Mouse (Mus musculus): ENCODE data around the gene Polr3c. TPM values are rescaled to one million over a fixed set of nuclear protein-coding genes. Genes with fewer than 3 reads are reported as not detected.
"Not testable (repeated sequence)": the region's sequence is repeated elsewhere in the genome, so short reads cannot be mapped to it uniquely, and the experiment has no call there.

Gene Polr3c
- polyA plus RNA-seq (2016; fragmentation: Nextera tagmentation; extraction: Ambion mirVana): 52.0 and 52.7 TPM in 2 replicates

GRCm38 (mm10) chr3:96727343-96727827 is at the start of gene Polr3c, which contains the start of gene Rnf115:
Polr3c (minus strand) TSS chr3:96727628.
Rnf115 (plus strand) TSS chr3:96727664.
- Histone ChIP-seq H3K9me3 (no peaks in the 10 kb centered on the region), H3K27ac (peak within 1 kb of the TSS; percentile 94), H3K4me3 (peak within 1 kb of the TSS; percentile 72), H3K27me3 (ENCODE audit: poor library complexity, severe bottlenecking) (no peaks in the 10 kb centered on the region), H3K4me1 (peaks cover 36% of the 10 kb centered on the region), H3K36me3 (replicated peaks) (peaks cover 30% of the 10 kb centered on the region)
- under 1% methylated on average over 52 of the region's 52 CpGs for WGBS
- DNase-seq (ENCODE audit: extremely low spot score, low spot score): peak; percentile 94

- no peak overlapping the region for H3K27ac ChIP-seq
- H3K9me3 ChIP-seq: no peaks in the 10 kb centered on the region
- H3K4me1 ChIP-seq: no peaks in the 10 kb centered on the region
- DNase-seq (ENCODE audit: extremely low spot score, low spot score): no peak
- H3K36me3 ChIP-seq (replicated peaks): peaks cover 27% of the 10 kb centered on the region
- no peak overlapping the region for H3K4me3 ChIP-seq
- 94% methylated on average over 3 of the region's 3 CpGs for WGBS
- no peaks in the 10 kb centered on the region for H3K27me3 ChIP-seq (ENCODE audit: poor library complexity, severe bottlenecking)
These were observed 49.7 kb upstream of the Polr3c start for GRCm38 (mm10) chr3:96777120-96777519.

- 64% methylated on average over 1 of the region's 1 CpGs for WGBS
- no peak overlapping the region for H3K27ac ChIP-seq
- DNase-seq (ENCODE audit: extremely low spot score, low spot score): no peak
- peaks cover 24% of the 10 kb centered on the region for H3K36me3 ChIP-seq (replicated peaks)
- H3K4me3 ChIP-seq: no peak overlapping the region
- no peaks in the 10 kb centered on the region for H3K27me3 ChIP-seq (ENCODE audit: poor library complexity, severe bottlenecking)
- no peaks in the 10 kb centered on the region for H3K4me1 ChIP-seq
- H3K9me3 ChIP-seq: no peaks in the 10 kb centered on the region
These were observed 45.5 kb upstream of the Polr3c start for GRCm38 (mm10) chr3:96772949-96773348.

- peaks cover 6% of the 10 kb centered on the region for H3K36me3 ChIP-seq (replicated peaks)
- DNase-seq (ENCODE audit: extremely low spot score, low spot score): no peak
- H3K4me3 ChIP-seq: no peak overlapping the region
- 90% methylated on average over 5 of the region's 5 CpGs for WGBS
- no peaks in the 10 kb centered on the region for H3K4me1 ChIP-seq
- H3K27ac ChIP-seq: no peak overlapping the region
- no peaks in the 10 kb centered on the region for H3K27me3 ChIP-seq (ENCODE audit: poor library complexity, severe bottlenecking)
- H3K9me3 ChIP-seq: no peaks in the 10 kb centered on the region
These were observed 42.5 kb upstream of the Polr3c start for GRCm38 (mm10) chr3:96769971-96770370.

GRCm38 (mm10) chr3:96764528-96764927 is 37.1 kb upstream of the Polr3c start:
- Histone ChIP-seq H3K9me3 (no peaks in the 10 kb centered on the region), H3K27me3 (ENCODE audit: poor library complexity, severe bottlenecking) (no peaks in the 10 kb centered on the region), H3K4me3 (no peak overlapping the region), H3K36me3 (replicated peaks) (peaks cover 20% of the 10 kb centered on the region), H3K4me1 (no peaks in the 10 kb centered on the region), H3K27ac (no peak overlapping the region)
- DNase-seq (ENCODE audit: extremely low spot score, low spot score): no peak
- WGBS: 96% methylated on average over 1 of the region's 1 CpGs

- 96% methylated on average over 4 of the region's 4 CpGs for WGBS
- H3K27ac ChIP-seq: no peak overlapping the region
- DNase-seq (ENCODE audit: extremely low spot score, low spot score): no peak
- no peaks in the 10 kb centered on the region for H3K4me1 ChIP-seq
- no peaks in the 10 kb centered on the region for H3K27me3 ChIP-seq (ENCODE audit: poor library complexity, severe bottlenecking)
- no peaks in the 10 kb centered on the region for H3K9me3 ChIP-seq
- peaks cover 26% of the 10 kb centered on the region for H3K36me3 ChIP-seq (replicated peaks)
- no peak overlapping the region for H3K4me3 ChIP-seq
These were observed 32.3 kb upstream of the Polr3c start for GRCm38 (mm10) chr3:96759695-96760094.

- no peak for DNase-seq (ENCODE audit: extremely low spot score, low spot score)
- H3K4me1 ChIP-seq: no peaks in the 10 kb centered on the region
- no peak overlapping the region for H3K4me3 ChIP-seq
- WGBS: 66% methylated on average over 7 of the region's 7 CpGs
- no peak overlapping the region for H3K27ac ChIP-seq
- H3K9me3 ChIP-seq: no peaks in the 10 kb centered on the region
- peaks cover 26% of the 10 kb centered on the region for H3K36me3 ChIP-seq (replicated peaks)
- no peaks in the 10 kb centered on the region for H3K27me3 ChIP-seq (ENCODE audit: poor library complexity, severe bottlenecking)
These were observed 30.3 kb upstream of the Polr3c start for GRCm38 (mm10) chr3:96757691-96758090.

GRCm38 (mm10) chr3:96755935-96756334 is 28.5 kb upstream of the Polr3c start:
- WGBS: 100% methylated on average over 1 of the region's 1 CpGs
- H3K4me1 ChIP-seq: 0 out of 2 replicates have a peak, but pooled peaks cover 2% of the 10 kb centered on the region

GRCm38 (mm10) chr3:96746829-96747228 is 19.4 kb upstream of the Polr3c start:
- 80% methylated on average over 1 of the region's 1 CpGs for WGBS

More at GRCm38 (mm10) chr3:96755935-96756334, 28.5 kb upstream of the Polr3c start:
- H3K27ac ChIP-seq: no peak overlapping the region
- H3K36me3 ChIP-seq (replicated peaks): peaks cover 20% of the 10 kb centered on the region
- no peak for DNase-seq (ENCODE audit: extremely low spot score, low spot score)
- H3K9me3 ChIP-seq: no peaks in the 10 kb centered on the region
- H3K27me3 ChIP-seq (ENCODE audit: poor library complexity, severe bottlenecking): no peaks in the 10 kb centered on the region
- no peak overlapping the region for H3K4me3 ChIP-seq

GRCm38 (mm10) chr3:96744348-96744747 is 16.9 kb upstream of the Polr3c start:
- Histone ChIP-seq H3K27ac (no peak overlapping the region), H3K36me3 (replicated peaks) (peaks cover 3% of the 10 kb centered on the region; the same call in 1 of the 2 replicates), H3K9me3 (no peaks in the 10 kb centered on the region), H3K4me3 (no peak overlapping the region), H3K27me3 (ENCODE audit: poor library complexity, severe bottlenecking) (no peaks in the 10 kb centered on the region), H3K4me1 (no peaks in the 10 kb centered on the region)
- no peak for DNase-seq (ENCODE audit: extremely low spot score, low spot score)
- WGBS: 93% methylated on average over 3 of the region's 3 CpGs

More at GRCm38 (mm10) chr3:96746829-96747228, 19.4 kb upstream of the Polr3c start:
- no peaks in the 10 kb centered on the region for H3K4me1 ChIP-seq
- H3K4me3 ChIP-seq: no peak overlapping the region
- H3K27ac ChIP-seq: no peak overlapping the region
- no peaks in the 10 kb centered on the region for H3K9me3 ChIP-seq
- DNase-seq (ENCODE audit: extremely low spot score, low spot score): no peak
- H3K36me3 ChIP-seq (replicated peaks): peaks cover 3% of the 10 kb centered on the region; the same call in 1 of the 2 replicates
- H3K27me3 ChIP-seq (ENCODE audit: poor library complexity, severe bottlenecking): no peaks in the 10 kb centered on the region

- H3K4me1 ChIP-seq; H3K36me3 ChIP-seq (replicated peaks); H3K9me3 ChIP-seq; H3K27me3 ChIP-seq (ENCODE audit: poor library complexity, severe bottlenecking); H3K4me3 ChIP-seq; DNase-seq (ENCODE audit: extremely low spot score, low spot score); H3K27ac ChIP-seq: not testable (repeated sequence)
These were observed 12.9 kb upstream of the Polr3c start for GRCm38 (mm10) chr3:96740279-96740678.

GRCm38 (mm10) chr3:96737995-96738394 is 10.6 kb upstream of the Polr3c start:
- H3K4me3 ChIP-seq: no peak overlapping the region
- H3K36me3 ChIP-seq (replicated peaks): no peaks in the 10 kb centered on the region
- no peak overlapping the region for H3K27ac ChIP-seq
- peaks cover 5% of the 10 kb centered on the region for H3K4me1 ChIP-seq
- 86% methylated on average over 1 of the region's 1 CpGs for WGBS
- H3K9me3 ChIP-seq: no peaks in the 10 kb centered on the region
- no peak for DNase-seq (ENCODE audit: extremely low spot score, low spot score)
- no peaks in the 10 kb centered on the region for H3K27me3 ChIP-seq (ENCODE audit: poor library complexity, severe bottlenecking)

- DNase-seq (ENCODE audit: extremely low spot score, low spot score): no peak
- 65% methylated on average over 1 of the region's 1 CpGs for WGBS
These were observed 9.7 kb upstream of the Polr3c start for GRCm38 (mm10) chr3:96737013-96737740.

More at GRCm38 (mm10) chr3:96737013-96737740, 9.7 kb upstream of the Polr3c start:
- Histone ChIP-seq H3K36me3 (replicated peaks) (peaks cover 4% of the 10 kb centered on the region; the same call in 1 of the 2 replicates), H3K27ac (no peak overlapping the region), H3K27me3 (ENCODE audit: poor library complexity, severe bottlenecking) (no peaks in the 10 kb centered on the region), H3K4me3 (no peak overlapping the region), H3K4me1 (peaks cover 5% of the 10 kb centered on the region), H3K9me3 (no peaks in the 10 kb centered on the region)

All from forebrain, embryonic 10.5 days (tissue).